Mouse (Mus musculus) midbrain, postnatal 0 days (tissue): ENCODE measurements around the gene Bcl2l13. TPM values are rescaled to one million over a fixed set of nuclear protein-coding genes. Genes with fewer than 3 reads are reported as not detected.

Source experiments
- ATAC-seq: fragments of 200-750 bp; cut with Nextera tagmentation; 2 replicates; pipeline ENCODE4 v1.8.0; 2017; ENCODE audit warnings: moderate number of reproducible peaks, mild to moderate bottlenecking, moderate TSS enrichment, moderate library complexity; ENCODE audit not compliant: low FRiP score
- DNase-seq: peaks from one replicate; pipeline ENCODE4 v3.0.0-alpha.2; 2015; ENCODE audit warnings: low spot score
- H3K27ac ChIP-seq: fragments of 300-500 bp; sonication (generic); 2 replicates; pipeline ENCODE4 v1.5.1; 2014; ENCODE audit warnings: low read depth, mild to moderate bottlenecking, low read length, mixed read lengths
- H3K27me3 ChIP-seq: fragments of 300-500 bp; sonication (generic); 2 replicates; pipeline ENCODE4 v1.6.1; 2014; ENCODE audit warnings: low read length, control low read depth, mixed read lengths; ENCODE audit not compliant: insufficient read depth
- H3K36me3 ChIP-seq: fragments of 300-500 bp; sonication (generic); 2 replicates; pipeline ENCODE4 v1.6.1; 2014; ENCODE audit warnings: low read length, control low read depth, mixed read lengths; ENCODE audit not compliant: insufficient read depth
- H3K4me1 ChIP-seq: fragments of 300-500 bp; sonication (generic); 2 replicates; pipeline ENCODE4 v1.6.1; 2014; ENCODE audit warnings: mild to moderate bottlenecking, control low read depth, antibody characterized with exemption, low read length, mixed read lengths; ENCODE audit not compliant: insufficient read depth
- H3K4me2 ChIP-seq: fragments of 300-500 bp; sonication (generic); 2 replicates; pipeline ENCODE4 v1.6.1; 2014; ENCODE audit warnings: low read depth, mild to moderate bottlenecking, low read length, mixed read lengths; ENCODE audit not compliant: poor library complexity, severe bottlenecking
- H3K4me3 ChIP-seq: fragments of 300-500 bp; sonication (generic); 2 replicates; pipeline ENCODE4 v1.5.1; 2014; ENCODE audit warnings: low read depth, mild to moderate bottlenecking, low read length, moderate library complexity
- H3K9ac ChIP-seq: fragments of 300-500 bp; sonication (generic); replicated peaks from 2 replicates; pipeline ENCODE4 v1.6.1; 2014; ENCODE audit warnings: mild to moderate bottlenecking, low read length, moderate library complexity, mixed read lengths; ENCODE audit not compliant: poor library complexity, severe bottlenecking
- H3K9me3 ChIP-seq: fragments of 300-500 bp; sonication (generic); 2 replicates; pipeline ENCODE4 v1.6.1; 2016; ENCODE audit warnings: low read length, control low read depth
- CTCF ChIP-seq: IDR thresholded peaks from 2 replicates; pipeline ENCODE4 v1.5.1; 2016; ENCODE audit warnings: antibody characterized with exemption, mild to moderate bottlenecking
- WGBS: fragments of 180-500 bp; shearing (Covaris S2); extraction: QIAGEN DNeasy Blood & Tissue Kit; methylation state at CpG from one replicate; pipeline ENCODE4 v1.1.7; 2014; 5-methylcytosine and 5-hydroxymethylcytosine counted together
- microRNA-seq: library from miRNA; unstranded; fragments of <30 nt; microRNA quantifications from one replicate; pipeline ENCODE4, GENCODE M21; 2016; ENCODE audit warnings: borderline number of aligned reads
- polyA plus RNA-seq: library from polyadenylated mRNA; unstranded; fragments of >200 nt; fragmentation: Nextera tagmentation; extraction: Ambion mirVana; gene quantifications from 2 replicates; pipeline ENCODE4 v1.2.1, GENCODE M21; 2015
- total RNA-seq: library from RNA; depleted of rRNA; stranded (reverse); fragments of >200 nt; gene quantifications from 2 replicates; pipeline ENCODE4 v1.2.3, GENCODE M21; 2014; rRNA removed

Bcl2l13 gene
- total and polyA plus RNA-seq, 2 experiments from 2014 or later: 19.0 to 133 TPM

DNA sequence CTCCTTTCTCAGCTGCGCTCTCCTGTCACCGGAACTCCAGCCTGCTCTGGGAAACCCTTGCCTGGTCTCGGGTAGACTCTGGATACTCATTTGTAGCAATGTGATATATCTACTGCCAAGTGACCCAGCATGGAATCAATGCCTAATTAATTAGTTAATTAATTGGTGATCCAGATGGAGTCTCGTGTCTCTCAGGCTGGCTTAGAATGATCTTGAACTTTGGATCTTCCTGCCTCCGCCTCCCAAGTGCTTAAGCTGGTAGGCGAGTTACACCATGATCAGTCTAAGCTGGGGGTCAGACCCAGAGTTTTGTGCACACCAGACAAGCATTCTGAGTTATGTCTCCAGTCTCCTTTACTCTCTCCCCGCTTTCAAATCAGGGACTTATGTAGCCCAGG lies 105.1 kb downstream of the Bcl2l13 start:
- no peak for DNase-seq
- Histone ChIP-seq H3K4me3 (no peak overlapping the region), H3K9ac (no peak overlapping the region), H3K9me3 (no peaks in the 10 kb centered on the region), H3K4me1 (no peaks in the 10 kb centered on the region), H3K36me3 (peaks cover 14% of the 10 kb centered on the region), H3K4me2 (no peak overlapping the region), H3K27me3 (no peaks in the 10 kb centered on the region), H3K27ac (no peak overlapping the region)
- ATAC-seq: no peak
- TF ChIP-seq CTCF: no peak
- 86% methylated on average over 7 of the region's 7 CpGs for WGBS

DNA sequence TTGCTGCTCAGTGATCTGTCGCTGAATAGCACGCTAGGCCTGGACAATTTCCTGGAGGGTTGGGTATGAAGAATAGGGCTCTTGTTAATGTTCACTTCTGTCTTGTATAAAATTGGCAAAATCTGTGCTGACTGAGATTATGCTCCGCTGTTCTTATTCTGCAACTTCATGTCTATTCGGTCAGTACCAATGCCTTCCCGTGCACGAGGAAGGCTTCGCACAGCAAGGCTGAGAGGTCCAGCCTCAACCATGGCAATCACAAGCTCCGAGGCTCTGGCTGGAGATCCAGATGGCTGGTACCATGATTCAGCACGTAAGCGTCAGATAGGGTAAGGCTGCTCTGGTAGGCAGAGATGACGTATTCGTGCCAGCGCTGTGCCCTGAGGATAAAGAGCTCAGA lies 105.6 kb downstream of the Bcl2l13 start:
- no peaks in the 10 kb centered on the region for H3K4me1 ChIP-seq
- no peaks in the 10 kb centered on the region for H3K9me3 ChIP-seq
- H3K27ac ChIP-seq: no peak overlapping the region
- peaks cover 17% of the 10 kb centered on the region for H3K36me3 ChIP-seq
- DNase-seq: no peak
- WGBS: 95% methylated on average over 13 of the region's 13 CpGs
- no peak overlapping the region for H3K9ac ChIP-seq
- H3K4me3 ChIP-seq: no peak overlapping the region
- no peak for TF ChIP-seq CTCF
- H3K4me2 ChIP-seq: no peak overlapping the region
- no peaks in the 10 kb centered on the region for H3K27me3 ChIP-seq
- ATAC-seq: no peak

Small RNA genes lying within 50 kb of the gene (microRNA-seq; reads per million reads assigned to microRNA genes)
- not detected for gene Gm25193

Other genes with a start within 250 kb of the Bcl2l13 start
- gene Cecr2, start 169.8 kb upstream of the Bcl2l13 start, total RNA-seq: 6.0 and 11.1 TPM in 2 replicates
- 0.43 and 1.1 TPM in 2 replicates for gene Cecr2, start 169.8 kb upstream of the Bcl2l13 start, polyA plus RNA-seq
- 51.6 and 73.9 TPM in 2 replicates for gene Slc25a18, start 62.6 kb upstream of the Bcl2l13 start, total RNA-seq
- 35.8 and 42.9 TPM in 2 replicates for gene Slc25a18, start 62.6 kb upstream of the Bcl2l13 start, polyA plus RNA-seq
- gene Atp6v1e1, start 13.4 kb upstream of the Bcl2l13 start, total RNA-seq: 251 and 264 TPM in 2 replicates
- 333 and 346 TPM in 2 replicates for gene Atp6v1e1, start 13.4 kb upstream of the Bcl2l13 start, polyA plus RNA-seq
- gene Bid, start 80.6 kb downstream of the Bcl2l13 start, total RNA-seq: 36.3 and 40.0 TPM in 2 replicates
- gene Bid, start 80.6 kb downstream of the Bcl2l13 start, polyA plus RNA-seq: 55.6 and 58.7 TPM in 2 replicates